Mouse (Mus musculus): ENCODE measurements around the gene Tnfrsf1a.

The Tnfrsf1a gene

DNA sequence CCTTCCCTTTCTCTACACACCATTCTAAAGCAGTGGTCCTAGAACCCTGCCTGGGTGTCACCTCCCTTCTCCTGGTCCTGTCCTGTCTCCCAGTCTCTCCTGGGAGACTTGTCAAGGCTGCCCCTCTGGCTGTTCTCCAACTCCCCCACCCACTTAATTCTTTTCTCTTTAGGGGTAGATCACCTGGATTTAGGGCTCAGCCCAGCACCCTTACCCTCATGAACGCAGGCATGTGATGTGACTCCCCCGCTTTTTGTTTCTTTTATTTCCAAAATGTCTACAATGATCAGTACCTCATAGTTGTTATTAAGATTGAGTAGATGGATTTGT lies 1.8 kb downstream of the Tnfrsf1a start:
- in situ Hi-C loops (cut with MboI; ENCODE audit: low pct_unique_long_range_greater_than_20kb in 1 of 2, low sequenced_read_pairs in 2 of 2, unreplicated experiment in 1 of 2) = no loop called here

- in situ Hi-C loops (cut with MboI; ENCODE audit: low pct_unique_long_range_greater_than_20kb in 1 of 2, low sequenced_read_pairs in 2 of 2, unreplicated experiment in 1 of 2) = no loop called here
Observed at GRCm38 (mm10) chr6:125351368-125352045, 2.3 kb downstream of the Tnfrsf1a start.

DNA sequence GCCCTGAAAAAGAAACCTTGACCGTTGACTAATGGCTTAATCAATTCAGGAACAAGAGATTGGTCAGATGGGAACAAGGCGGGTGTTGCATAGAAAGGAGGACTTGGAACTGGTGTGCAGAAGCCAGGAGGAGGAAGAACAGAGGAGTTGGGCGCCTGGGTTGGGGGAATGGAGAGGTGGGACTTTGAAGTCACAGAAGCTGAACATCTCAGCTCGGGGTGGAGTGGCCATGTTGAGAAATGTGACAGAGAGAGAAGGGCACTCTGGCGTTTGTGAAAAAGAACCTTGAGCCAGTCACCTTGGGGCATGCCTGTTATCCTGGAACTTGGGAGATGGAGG lies 2.9 kb downstream of the Tnfrsf1a start:
- in situ Hi-C loops (cut with MboI; ENCODE audit: low pct_unique_long_range_greater_than_20kb in 1 of 2, low sequenced_read_pairs in 2 of 2, unreplicated experiment in 1 of 2) = no loop called here

DNA sequence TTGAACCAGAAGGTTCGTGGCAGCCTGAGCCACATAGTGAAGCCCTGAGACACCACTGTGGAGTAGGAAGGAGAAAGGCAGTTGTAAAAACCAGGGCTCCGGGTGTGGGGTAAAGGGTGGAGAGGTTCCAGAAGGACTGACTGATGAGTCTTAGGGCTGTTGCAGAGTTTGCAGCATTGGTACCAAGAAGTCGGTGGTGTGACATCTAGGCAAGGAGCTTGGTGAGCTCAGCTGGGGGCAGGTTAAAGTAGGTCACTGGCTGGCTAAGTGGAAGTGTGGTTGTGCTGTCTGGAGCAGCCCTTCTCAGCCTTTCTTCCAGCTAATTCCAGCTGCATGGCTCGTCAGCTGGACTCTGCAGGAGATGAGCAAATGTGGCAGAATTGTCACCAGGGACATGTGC lies 3.6 kb downstream of the Tnfrsf1a start:
- in situ Hi-C loops (cut with MboI; ENCODE audit: low pct_unique_long_range_greater_than_20kb in 1 of 2, low sequenced_read_pairs in 2 of 2, unreplicated experiment in 1 of 2) = no loop called here

DNA sequence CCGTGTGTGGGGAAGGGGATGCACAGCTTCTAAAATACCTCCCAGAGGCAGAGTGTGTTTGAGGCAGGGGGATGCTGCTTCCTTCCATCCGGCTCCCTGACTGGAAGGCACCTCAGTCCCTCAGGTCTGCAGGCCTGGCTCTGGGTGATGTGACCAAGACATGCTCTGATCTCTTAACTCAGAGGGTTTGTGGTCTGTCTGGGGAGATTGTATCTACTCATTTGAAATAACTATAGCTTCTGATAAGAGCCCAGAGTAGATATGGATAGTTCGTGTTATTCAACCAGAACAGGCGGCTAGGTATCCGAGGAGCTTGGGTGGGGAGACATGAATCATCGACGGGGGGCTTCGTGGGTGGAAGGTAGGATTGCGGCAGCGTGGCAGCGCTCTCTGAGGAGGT lies 4.1 kb downstream of the Tnfrsf1a start:
- in situ Hi-C loops (cut with MboI; ENCODE audit: low pct_unique_long_range_greater_than_20kb in 1 of 2, low sequenced_read_pairs in 2 of 2, unreplicated experiment in 1 of 2) = no loop called here

DNA sequence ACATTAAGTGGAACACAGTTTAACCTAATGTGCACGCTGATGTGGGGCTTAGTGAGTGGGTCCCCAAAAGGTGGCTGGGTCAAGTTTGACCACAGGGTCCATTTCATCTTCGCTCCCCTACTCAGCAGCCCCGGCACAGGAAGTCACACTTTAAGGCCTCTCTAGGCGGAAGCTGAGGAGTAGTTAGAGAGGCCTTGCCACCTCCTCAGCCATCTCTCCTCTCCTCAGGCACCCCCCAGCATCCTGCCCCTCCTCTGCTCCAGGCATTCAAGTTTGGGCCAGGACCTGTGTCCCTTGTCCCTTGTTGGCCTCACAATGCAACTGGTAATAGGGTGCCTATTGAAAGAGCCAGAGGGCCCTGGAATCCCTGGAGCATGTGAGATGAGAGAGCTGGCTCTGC lies 4.5 kb downstream of the Tnfrsf1a start:
- in situ Hi-C loops (cut with MboI; ENCODE audit: low pct_unique_long_range_greater_than_20kb in 1 of 2, low sequenced_read_pairs in 2 of 2, unreplicated experiment in 1 of 2) = no loop called here

GRCm38 (mm10) chr6:125354352-125355151 lies 5.4 kb downstream of the Tnfrsf1a start:
- in situ Hi-C loops (cut with MboI; ENCODE audit: low pct_unique_long_range_greater_than_20kb in 1 of 2, low sequenced_read_pairs in 2 of 2, unreplicated experiment in 1 of 2) = loop anchor here in 1 of 2 experiments (5.0 kb wide), 1 partner anchor 248 kb away; no protein-coding TSS in a partner anchor

DNA sequence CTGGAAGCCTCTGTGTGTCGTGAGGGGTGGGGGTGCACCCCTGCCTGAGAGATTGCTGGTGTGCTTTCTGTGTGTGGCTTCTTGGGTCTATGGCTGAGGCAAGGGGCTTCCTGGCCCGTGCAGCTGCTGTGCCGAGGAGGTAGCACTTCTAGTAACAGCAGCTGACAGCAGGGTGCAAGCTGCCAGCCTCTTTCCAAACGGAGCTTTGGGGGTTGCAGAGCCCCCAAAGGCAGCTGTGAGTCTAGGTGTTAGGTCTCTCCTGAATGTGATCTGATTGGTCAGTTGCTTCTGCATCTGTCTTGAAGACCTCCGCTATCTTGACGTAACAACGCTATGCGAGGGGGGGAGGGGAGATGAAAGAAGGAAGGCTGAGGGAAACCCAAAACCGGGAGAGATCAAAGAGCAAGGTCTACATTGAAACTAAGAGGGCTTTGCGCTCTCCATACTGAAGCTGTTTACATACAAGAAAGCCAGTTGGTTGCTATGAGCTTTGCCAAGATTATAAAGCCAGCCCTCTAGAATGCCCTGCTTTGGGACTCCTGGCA lies 6.1 kb downstream of the Tnfrsf1a start:
- in situ Hi-C loops (cut with MboI; ENCODE audit: low pct_unique_long_range_greater_than_20kb in 1 of 2, low sequenced_read_pairs in 2 of 2, unreplicated experiment in 1 of 2) = loop anchor here in 1 of 2 experiments (5.0 kb wide), 1 partner anchor 247 kb away; no protein-coding TSS in a partner anchor

- in situ Hi-C loops (cut with MboI; ENCODE audit: low pct_unique_long_range_greater_than_20kb in 1 of 2, low sequenced_read_pairs in 2 of 2, unreplicated experiment in 1 of 2) = loop anchor here in 1 of 2 experiments (5.0 kb wide), 1 partner anchor 246 kb away; no protein-coding TSS in a partner anchor
Observed at GRCm38 (mm10) chr6:125356264-125356663, 7.1 kb downstream of the Tnfrsf1a start.

DNA sequence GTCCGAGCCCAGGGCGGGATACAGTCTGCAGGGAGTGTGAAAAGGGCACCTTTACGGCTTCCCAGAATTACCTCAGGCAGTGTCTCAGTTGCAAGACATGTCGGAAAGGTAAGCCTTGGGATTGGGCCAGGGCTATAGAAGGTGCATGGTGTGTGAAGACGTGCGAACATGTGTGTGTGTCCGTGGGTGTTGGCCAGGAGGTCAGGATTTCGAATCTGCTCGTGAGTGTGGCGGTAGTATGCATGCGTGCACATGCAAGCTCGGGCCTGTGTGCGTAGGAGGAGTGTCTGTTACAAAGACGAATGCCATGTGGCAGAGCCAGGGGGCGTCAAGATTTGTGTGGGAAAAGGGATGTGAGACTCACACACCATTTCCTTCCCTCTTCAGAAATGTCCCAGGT lies 8.2 kb downstream of the Tnfrsf1a start:
- in situ Hi-C loops (cut with MboI; ENCODE audit: low pct_unique_long_range_greater_than_20kb in 1 of 2, low sequenced_read_pairs in 2 of 2, unreplicated experiment in 1 of 2) = loop anchor here in 1 of 2 experiments (5.0 kb wide), 1 partner anchor 245 kb away; no protein-coding TSS in a partner anchor

GRCm38 (mm10) chr6:125359999-125360398 lies 10.8 kb downstream of the Tnfrsf1a start:
- in situ Hi-C loops (cut with MboI; ENCODE audit: low pct_unique_long_range_greater_than_20kb in 1 of 2, low sequenced_read_pairs in 2 of 2, unreplicated experiment in 1 of 2) = loop anchor here (5.0 to 10.0 kb wide), 2 partner anchors 55 to 242 kb away; no protein-coding TSS in a partner anchor

DNA sequence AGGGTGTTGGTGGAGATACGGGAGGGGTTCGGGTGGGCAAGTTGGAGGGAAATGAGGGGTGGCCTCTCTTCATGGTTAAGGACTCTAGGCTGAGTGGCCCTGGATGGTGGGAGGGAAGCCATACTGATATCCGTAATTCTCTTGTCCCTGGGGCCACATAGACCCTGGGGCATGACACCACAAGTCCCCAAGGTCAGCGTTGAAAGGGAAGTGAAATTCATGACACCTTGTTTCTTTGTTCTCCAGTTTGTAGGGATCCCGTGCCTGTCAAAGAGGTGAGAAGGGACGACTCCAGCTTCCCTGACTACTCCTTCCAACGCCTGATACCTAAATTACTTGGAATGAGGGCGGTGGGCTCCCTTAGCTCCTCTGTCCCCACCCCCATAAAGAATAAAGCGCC lies 11.7 kb downstream of the Tnfrsf1a start:
- in situ Hi-C loops (cut with MboI; ENCODE audit: low pct_unique_long_range_greater_than_20kb in 1 of 2, low sequenced_read_pairs in 2 of 2, unreplicated experiment in 1 of 2) = loop anchor here in 1 of 2 experiments (10.0 kb wide), 1 partner anchor 54 kb away; no protein-coding TSS in a partner anchor

DNA sequence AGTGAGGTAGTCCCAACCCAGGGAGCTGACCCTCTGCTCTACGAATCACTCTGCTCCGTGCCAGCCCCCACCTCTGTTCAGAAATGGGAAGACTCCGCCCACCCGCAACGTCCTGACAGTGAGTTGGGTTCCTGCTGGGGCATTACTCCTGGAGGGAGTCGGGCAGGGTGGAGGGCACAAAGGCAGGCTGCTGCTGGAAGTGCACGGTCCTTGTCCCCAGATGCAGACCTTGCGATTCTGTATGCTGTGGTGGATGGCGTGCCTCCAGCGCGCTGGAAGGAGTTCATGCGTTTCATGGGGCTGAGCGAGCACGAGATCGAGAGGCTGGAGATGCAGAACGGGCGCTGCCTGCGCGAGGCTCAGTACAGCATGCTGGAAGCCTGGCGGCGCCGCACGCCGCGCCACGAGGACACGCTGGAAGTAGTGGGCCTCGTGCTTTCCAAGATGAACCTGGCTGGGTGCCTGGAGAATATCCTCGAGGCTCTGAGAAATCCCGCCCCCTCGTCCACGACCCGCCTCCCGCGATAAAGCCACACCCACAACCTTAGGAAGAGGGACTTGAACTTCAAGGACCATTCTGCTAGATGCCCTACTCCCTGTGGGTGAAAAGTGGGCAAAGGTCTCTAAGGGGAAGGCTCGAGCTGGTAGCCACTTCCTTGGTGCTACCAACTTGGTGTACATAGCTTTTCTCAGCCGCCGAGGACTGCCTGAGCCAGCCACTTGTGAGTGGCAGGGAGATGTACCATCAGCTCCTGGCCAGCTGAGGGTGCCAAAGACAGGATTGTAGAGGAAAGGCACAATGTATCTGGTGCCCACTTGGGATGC lies 12.5 kb downstream of the Tnfrsf1a start:
- in situ Hi-C loops (cut with MboI; ENCODE audit: low pct_unique_long_range_greater_than_20kb in 1 of 2, low sequenced_read_pairs in 2 of 2, unreplicated experiment in 1 of 2) = loop anchor here in 1 of 2 experiments (10.0 kb wide), 1 partner anchor 53 kb away; no protein-coding TSS in a partner anchor

- in situ Hi-C loops (cut with MboI; ENCODE audit: low pct_unique_long_range_greater_than_20kb in 1 of 2, low sequenced_read_pairs in 2 of 2, unreplicated experiment in 1 of 2) = loop anchor here in 1 of 2 experiments (10.0 kb wide), 1 partner anchor 52 kb away; no protein-coding TSS in a partner anchor
Observed at GRCm38 (mm10) chr6:125363021-125363420, 13.9 kb downstream of the Tnfrsf1a start.

DNA sequence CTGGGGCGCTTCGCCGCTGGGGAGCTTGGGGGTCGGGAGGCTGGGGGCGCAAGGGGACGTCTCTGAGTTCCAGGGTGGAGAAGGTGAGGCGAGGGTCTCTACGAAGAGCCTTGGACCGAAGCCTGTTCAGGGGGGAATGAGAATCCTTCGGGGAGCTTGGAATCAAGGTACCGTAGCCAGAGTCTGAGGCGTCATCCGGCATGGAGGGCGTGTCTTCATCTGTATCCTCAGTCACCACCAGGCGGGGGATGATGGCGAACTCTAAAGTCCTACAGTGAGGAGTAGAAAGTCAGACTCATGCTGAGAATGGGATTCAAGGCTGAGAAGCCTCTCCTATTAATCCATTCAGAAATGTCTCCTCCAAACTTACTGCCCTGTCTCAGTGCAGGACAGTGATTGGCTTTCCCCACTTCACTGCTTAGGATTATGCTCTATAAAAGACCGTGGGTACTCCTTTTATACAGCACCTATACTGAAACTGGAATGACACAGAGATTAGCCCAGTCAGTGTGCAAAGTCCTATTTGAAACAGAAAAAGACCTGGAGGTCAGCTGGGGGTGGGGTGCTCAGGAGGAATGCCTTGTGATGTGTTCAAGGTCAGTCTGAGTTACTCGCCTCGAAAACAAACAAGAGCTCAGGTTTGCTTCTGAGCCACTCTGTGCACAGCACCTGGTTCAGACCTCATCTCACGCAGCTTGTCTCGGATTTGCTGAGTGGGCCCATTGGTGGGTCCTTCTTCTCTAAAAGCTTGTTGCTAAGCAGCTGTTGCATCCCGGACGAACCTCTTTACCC lies 14.5 kb downstream of the Tnfrsf1a start:
- in situ Hi-C loops (cut with MboI; ENCODE audit: low pct_unique_long_range_greater_than_20kb in 1 of 2, low sequenced_read_pairs in 2 of 2, unreplicated experiment in 1 of 2) = loop anchor here in 1 of 2 experiments (10.0 kb wide), 1 partner anchor 51 kb away; no protein-coding TSS in a partner anchor

- in situ Hi-C loops (cut with MboI; ENCODE audit: low pct_unique_long_range_greater_than_20kb in 1 of 2, low sequenced_read_pairs in 2 of 2, unreplicated experiment in 1 of 2) = loop anchor here in 1 of 2 experiments (10.0 kb wide), 1 partner anchor 50 kb away; no protein-coding TSS in a partner anchor
Observed at GRCm38 (mm10) chr6:125364448-125364847, 15.3 kb downstream of the Tnfrsf1a start.

DNA sequence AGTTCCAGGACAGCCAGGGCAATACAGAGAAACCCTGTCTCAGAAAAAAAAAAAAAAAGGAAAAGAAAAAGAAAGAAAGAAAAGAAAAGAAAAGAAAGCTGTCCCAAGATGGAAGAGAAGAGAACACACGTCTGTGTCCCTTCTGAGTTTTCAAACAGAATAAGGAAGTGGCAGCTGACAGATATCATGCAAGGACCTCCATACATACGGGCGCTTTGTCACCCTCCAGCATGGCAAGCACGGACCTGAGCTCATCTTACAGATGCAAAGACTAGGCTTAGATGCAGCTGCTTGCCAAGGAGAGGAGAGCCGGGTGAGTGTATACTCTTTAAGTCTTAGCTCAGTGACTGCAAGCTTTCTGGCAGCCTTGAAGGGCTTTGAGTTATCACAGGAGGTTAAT lies 16.4 kb downstream of the Tnfrsf1a start:
- in situ Hi-C loops (cut with MboI; ENCODE audit: low pct_unique_long_range_greater_than_20kb in 1 of 2, low sequenced_read_pairs in 2 of 2, unreplicated experiment in 1 of 2) = loop anchor here (5.0 to 10.0 kb wide), 2 partner anchors 49 to 52 kb away; no protein-coding TSS in a partner anchor

Data from mouse embryonic stem cell (cell line).